Mouse (Mus musculus) CD8-positive naive resting alpha-beta T cell, adult 2 months (primary cell): ENCODE results near the gene Adssl1.
A peak's percentile ranks its signal among the peaks of the same experiment; 100 is the strongest.

Source experiments
- DNase-seq, 2 experiments: peaks; one replicate each; pipeline ENCODE4 v3.0.0; 2022; ENCODE audit warnings: low read depth in 2 of 2, low spot score in 2 of 2

Gene Adssl1

DNA sequence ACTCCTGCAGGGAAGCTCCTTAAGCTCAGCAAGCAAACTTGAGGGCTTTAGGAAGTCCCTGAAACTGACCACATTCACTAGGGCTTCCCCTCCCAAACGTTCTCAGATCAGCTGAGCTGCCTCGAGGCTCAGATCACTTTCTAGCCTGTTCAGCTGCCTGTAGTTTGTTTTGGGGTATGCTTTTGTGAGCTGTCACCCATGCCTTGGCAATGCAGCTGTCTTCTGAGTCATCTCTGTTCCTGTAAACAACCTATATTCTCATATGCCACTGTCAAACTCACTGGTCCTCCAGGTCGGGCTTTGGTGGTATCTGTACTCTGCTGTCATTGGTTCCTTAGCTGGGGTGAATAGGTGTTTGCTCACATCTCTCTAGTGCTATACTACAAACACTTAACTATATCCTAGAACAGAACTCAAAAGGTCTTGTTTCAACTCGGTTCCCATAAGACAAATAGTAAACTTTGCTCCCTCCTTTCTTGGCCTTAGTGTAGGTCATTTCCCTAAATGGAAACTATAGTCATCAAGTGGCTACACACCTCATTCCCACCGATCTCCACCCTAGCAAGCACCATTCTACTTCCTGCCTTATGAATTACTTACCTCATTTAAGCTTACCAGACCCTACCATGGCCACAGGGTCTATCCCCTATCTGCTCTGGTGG, 32.1 kb downstream of the Adssl1 start:
- no peak for DNase-seq

DNA sequence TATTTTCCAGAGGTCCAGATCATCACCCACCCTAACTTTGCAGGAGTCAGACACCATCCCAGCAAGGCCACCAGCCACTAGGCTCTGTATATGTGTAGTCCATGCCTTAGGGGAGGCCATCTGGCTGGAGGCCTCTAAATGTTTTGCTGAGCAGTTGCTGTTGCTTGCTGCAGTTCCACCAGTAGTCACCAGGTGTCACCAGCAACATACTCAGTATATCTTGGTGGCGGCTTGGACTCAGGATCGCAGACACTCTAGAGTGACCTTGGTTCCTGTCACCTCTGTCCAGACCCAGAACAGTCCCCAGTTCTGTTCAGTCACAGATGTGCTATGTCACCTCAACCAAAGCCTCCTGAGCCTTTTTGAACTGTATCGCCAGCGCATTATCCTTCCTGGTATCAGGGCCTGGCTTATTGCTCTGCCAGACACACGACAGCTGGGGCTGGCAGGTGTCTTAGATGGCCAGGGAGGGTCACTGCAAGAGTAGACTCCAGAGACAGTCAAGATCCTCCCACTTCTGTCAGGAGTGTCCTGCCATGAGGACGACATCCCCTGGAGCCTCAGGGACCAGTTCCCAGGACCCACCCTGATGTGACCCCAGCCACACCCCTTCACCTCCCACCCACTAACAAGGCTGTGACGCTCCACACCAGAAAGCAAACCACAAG, 33.4 kb downstream of the Adssl1 start:
- DNase-seq: peak; percentile 64 to 74

DNA sequence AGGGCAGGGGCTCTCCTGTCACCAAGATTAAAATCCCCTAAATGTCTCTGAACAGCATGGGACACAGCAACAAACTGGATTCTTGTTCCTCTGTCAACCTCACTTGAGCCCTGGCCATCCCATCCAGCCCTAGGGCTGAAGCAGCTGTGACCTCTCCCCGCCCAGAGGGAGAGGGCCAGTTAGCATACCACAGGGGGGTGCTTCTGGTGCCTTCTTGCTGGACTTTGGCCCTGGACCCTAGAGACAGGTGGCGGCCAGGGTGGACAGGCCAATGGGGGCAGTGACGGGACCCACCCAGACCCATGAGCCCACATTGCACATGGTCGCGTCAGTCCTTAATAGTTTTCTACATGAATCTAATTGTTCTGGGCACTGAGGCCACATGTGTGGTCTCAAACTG, 34.2 kb downstream of the Adssl1 start:
- DNase-seq: no peak

DNA sequence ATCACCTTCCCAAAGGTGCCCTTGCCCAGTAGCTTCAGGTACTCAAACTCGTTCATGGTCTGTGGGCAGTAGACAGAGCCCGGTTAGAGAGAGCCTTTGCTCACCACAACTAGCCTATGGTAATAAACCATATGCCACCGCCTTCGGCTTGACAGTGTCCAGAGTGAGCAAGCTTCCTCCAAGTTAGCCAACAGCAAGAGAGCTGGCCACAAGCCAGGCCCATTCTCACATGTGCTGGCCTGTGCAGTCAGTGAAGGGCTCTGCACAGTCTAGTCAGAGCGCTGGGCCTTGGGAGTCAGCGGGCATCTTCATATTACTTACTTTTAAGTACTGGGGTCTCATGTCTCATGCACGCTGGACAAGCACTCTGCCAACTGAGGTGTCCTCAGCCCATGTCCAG, 38.8 kb downstream of the Adssl1 start:
- DNase-seq: no peak

DNA sequence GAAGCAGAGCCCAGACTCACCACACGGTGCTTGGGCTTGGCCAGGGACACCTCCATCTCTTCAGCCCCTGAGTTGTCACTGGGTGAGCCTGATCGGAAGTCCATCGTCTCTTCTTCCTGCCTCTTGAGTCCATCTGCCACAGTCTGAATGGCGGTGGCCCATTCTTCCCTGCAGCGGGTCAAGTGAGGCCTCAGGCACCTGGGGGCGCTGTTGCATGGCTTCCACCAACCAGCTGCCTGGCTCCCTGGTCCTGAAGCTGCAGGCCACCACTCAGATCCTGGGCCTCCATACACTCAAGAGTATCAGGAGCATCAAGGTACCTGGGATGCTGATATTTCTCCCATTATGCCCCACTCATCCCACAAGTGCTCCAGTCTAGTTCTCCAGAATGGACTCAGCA, 39.3 kb downstream of the Adssl1 start:
- peak; percentile 53 to 55 for DNase-seq

DNA sequence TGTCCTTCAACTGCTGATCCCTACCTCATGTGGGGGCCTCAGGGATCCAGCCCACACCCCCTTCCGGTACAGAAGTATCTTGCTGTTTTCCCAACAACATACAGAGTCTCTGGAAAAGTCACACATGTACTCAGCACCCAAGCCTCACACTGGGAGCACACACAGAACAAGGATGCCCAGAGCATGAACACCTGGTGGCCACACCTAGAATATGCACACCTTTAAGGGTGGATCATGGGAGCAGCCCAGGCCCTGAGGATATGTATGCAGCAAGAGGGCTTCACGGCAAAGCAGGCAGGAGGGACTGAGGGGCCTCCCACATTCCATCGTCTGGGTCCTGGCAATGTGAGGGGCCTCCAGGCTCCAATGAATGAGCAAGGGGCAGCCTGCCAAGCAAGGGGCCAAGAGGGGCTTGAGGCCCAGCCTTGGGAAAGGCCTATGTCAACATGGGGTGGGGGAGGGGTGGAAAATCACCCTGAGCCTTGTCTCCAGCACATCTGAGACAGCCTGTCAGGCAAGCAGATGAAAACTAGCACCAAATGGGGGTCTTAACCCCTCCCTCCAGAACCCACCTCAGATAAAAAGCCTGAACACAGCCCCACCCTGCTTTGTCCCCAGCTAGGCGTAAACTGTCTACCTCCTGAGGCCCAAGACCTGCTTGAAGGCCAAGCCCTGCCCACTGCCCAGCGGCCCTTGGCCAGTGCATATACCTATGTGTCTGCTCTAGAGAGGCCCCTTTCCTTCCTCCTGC, 40.9 kb downstream of the Adssl1 start:
- DNase-seq: no peak

DNA sequence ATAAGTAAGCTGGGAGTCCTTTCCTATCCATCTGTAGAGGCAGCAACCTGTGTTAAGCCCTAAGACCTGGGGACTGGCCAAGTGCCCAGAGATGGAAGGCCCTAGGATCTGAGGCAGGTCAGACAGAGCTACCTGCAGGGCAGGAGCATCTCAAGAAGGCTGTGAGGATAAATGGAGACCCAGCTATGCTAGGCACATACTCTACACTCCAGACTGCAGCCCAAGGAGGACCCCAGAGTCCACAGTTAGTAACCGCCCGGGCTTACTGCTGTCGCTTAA, 41.4 kb downstream of the Adssl1 start:
- no peak for DNase-seq

DNA sequence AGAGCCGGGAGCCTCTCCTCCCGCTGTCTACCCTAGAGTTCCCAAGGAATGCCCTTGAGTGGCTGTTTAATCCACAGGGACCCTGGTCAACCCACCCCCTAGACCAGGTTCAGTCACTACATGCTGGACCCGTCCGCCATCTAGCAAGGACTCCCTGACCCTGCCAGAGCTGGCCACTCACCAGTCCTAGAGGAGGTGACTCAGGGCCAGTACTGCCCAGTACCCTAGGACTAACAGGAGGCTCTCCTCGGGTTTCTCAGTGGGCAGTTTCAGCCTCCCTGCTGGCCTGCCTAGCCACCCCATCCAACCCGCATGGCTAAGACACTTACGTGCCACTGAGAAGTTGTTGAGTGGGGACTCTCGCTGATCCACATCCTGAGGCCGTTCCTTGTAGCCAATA, 42.0 kb downstream of the Adssl1 start:
- DNase-seq: no peak

DNA sequence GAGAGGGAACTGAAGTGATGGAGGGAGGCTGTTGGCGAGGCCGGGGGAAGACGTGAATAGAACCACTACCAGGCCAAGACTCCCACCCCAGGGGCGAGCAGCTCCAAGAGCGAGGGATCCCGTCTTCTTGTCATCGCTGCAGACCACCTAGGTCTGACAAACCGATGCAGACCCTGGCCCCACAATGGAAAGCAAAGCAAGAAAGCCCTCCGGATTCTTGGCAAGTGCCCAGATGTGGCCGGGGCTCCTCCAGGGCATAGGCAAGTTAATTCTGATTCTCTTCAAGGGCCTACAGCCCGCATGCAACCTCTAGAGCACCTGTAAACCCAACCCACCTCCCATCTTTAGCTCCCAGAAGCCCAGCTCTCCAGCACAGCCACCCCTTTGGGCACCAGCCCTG, 43.5 kb downstream of the Adssl1 start:
- no peak for DNase-seq

DNA sequence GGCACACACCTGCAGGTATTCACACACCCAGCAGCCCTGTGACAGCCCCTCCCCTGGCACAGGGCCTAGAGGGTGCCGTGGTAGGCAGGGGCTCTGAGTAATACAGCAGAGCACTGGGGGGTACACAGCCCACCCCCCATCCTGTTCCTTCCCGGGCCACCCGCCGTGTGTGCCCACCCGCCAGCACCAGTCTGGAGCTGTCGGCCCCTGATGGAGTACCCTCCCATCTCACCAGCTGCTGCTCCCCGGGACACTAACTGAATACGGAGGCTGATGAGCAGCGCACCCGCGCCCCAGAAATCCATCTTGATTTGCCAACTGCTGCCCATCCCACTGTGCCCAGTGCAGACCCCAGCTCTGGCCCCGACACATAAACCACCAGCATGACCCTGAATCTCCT, 43.9 kb downstream of the Adssl1 start:
- no peak for DNase-seq

DNA sequence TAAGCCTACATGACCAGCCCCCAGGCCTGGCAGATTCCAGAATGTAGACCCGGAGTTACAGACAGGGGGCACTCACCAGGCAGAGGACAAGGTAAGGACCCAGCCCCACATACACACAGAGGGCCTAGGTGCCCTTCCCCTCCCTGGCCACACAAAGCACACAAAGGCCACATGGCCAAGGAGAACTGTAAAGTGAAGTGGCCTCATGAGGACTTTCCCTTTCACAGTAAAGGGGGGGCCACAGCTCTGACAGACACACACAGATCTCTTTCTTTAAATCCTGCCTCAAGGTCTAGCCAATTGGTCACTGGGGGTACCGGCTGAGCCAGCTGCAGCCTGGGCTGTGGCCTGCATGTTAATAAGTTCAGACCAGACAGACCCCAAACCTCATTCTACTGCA, 44.3 kb downstream of the Adssl1 start:
- DNase-seq: no peak

DNA sequence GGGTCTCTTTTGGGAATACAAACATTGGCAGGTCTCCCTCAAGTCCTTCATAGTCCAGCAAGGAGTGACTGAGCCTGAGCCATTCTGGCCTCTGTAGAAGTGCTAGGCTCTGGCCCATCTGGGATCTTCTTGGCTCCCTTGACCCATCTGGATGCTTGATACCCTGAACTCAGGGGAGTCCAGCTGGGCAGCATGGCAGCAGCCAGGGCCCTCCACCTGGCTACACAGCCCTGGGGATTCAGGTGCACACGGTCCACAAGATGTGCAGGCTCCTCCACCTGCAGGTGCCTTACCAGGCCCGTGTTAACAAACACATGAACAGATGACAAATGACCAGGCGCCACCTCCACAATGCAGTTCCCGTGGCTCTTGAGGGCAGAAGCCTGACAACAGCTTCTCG, 44.8 kb downstream of the Adssl1 start:
- no peak for DNase-seq

DNA sequence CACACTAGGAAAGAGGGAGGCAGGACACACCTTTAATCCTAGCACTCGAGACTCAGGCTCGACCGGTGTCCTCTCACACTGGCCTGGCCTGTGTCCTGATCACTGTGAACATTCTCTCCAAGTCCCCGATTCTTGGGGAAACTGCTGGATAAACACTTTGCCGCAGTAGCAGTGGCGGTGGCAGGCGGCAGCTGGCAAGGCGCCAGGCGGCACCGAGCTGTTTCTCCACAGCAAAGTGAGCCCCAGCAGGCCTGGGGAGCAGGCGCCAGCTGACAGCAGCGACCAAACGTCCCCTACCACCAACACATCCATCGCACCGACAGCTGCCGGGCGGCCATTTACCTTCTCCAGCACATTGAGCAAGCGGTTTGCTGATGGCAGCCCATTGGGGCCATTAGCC, 45.6 kb downstream of the Adssl1 start:
- DNase-seq: no peak

DNA sequence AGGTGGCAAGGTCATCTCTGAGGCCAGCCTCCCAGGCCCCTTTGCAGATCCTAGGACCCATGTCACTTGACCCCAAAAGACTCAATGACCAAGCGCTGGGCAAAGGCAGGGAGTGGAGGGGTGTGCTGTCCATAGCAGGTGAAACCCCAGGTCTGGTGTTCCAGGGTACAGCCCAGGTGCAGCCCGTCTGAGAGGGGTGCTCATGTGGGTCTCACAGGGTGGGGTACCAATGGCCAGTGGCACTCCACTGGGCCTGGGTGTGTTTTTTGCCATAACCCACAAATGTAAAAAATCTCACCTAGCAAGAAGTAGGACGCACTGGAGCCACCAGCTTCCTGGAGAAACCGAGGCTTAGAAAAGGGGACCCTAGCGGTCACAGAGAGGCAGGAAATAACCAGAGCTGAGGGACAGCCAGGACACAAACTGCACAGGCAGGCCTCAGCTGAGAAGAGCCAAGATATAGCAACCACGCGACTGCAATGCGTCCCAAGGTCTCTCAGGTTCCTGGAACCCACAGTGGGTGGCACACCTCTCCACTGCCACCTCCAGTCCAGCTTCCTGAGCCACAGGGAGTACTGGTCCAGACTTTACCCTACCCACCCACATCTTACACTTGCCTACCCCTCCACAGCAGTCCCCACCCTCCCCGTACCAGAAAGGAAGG, 46.2 kb downstream of the Adssl1 start:
- DNase-seq: no peak

DNA sequence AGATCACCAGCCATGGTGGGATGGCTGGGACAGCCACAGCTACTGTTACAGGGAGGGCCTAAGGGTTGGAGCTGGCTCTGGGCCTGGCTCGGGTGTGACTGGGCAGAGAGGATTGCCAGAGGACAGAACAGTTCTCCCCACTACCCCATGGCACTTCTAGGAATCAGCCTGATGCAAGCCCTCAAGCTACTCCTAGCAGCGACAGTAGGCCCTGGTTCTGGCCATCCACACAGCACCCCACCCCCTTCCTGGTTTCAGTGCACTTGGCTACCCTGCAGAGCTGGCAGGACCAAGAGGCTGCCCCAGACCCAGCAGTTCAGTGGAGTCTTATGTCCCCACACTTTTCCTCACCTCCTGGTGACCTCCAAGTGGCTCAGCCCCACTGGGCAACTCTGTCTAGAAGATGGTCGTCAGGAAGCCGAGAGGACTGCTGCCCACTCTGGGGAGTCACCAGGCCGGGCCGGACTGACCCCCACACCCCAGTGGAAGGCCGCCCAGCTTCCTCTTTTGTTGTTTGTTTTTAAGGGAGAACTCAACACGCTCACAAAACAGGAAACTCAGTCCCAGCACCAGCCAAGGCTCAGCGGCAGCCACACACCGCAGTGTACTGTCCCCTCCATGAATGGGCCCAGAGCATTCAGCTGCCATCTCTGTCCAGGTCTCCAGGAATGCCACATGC, 47.9 kb downstream of the Adssl1 start:
- no peak for DNase-seq

DNA sequence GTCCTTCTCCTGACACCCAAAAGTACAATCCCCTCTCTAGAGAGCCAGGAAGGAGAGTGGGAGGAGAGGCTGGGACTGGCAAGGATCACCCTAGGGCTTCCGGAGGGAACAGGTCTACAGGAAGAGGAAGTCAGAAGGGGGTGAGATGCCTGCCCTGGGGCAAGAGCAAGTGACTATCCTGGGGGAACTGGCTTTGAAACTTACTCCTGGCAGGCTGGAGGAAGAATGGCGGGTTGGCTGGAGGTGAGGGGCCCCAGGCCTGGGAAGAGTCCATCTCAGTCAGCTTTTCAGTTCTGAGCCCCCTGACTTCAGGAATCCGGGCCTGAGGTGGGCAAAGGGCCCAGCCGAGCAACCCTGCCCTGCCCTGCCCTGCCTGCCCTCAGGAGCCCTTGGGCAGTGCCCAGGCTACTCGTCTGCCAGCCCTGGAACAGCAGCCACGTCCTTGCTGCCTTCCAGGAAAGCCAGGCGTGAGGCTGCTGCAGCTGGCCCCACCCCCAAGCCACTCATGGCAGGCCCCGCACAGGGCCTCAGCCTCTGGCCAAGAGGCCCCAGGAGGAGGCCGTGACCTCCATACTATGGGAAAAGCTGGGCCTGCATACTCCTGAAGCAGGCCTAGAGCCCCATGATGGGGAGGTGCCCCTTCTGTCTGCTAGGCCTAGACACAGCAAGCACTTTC, 51.0 kb downstream of the Adssl1 start:
- DNase-seq: no peak

DNA sequence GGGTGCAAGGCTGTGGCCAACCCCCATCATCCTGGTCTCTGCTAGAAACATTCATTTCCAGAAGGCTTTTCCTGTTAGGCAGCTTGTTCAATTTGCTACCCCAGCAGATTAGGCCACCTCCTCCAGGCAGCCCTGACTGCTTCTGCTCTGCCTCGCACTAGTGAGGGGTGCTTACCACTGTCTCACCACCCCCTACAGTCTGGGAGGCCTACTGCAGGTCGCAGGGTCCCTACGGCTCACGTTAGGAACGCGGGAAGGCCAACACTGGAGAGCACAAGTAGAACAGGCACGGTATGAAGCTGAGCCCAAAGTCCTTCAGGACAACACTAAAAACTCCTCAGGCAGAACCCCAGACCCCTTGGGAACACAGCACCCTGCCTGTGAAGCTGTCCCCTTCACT, 52.0 kb downstream of the Adssl1 start:
- no peak for DNase-seq

DNA sequence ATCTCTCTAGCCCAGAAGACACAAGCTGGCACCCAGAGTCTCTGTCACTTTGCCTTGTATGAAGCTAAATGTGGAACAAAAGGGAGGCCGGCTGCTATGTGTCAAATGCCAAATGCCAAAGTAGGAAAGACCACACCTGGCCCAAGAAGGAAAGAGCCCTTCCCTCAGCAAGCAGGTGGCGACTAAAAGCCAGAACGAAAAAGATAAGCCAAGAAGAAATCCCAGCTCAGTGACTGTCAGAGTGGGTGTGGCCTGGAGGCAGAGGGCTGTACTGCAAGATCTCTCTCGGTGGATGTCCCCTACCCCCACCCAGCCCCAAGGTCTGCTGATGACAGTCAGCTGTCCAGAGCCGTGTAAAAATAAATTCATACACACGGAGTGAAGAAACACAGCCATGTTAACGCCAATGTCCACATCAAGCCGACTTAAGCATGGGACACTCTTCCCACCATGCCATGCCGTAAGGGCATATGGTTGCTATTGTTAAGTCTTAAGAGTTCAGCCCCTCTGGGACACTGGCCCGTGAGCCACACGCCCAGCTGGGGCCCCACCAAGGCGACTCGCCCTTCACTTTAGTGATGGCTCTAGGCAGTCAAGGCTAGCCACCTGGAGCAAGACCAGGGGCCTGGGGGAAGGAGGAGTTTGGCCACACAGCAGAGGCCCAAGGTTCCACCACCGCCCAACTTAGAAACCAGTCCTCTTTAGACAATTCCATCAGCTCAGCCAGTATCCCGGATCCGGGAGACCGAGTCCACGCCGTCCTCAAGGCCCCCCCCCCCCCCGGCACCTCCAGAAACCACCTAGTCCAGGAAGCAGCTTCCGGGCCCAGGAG, 53.1 kb downstream of the Adssl1 start:
- DNase-seq: peak in 1 of 2 experiments; percentile 21

DNA sequence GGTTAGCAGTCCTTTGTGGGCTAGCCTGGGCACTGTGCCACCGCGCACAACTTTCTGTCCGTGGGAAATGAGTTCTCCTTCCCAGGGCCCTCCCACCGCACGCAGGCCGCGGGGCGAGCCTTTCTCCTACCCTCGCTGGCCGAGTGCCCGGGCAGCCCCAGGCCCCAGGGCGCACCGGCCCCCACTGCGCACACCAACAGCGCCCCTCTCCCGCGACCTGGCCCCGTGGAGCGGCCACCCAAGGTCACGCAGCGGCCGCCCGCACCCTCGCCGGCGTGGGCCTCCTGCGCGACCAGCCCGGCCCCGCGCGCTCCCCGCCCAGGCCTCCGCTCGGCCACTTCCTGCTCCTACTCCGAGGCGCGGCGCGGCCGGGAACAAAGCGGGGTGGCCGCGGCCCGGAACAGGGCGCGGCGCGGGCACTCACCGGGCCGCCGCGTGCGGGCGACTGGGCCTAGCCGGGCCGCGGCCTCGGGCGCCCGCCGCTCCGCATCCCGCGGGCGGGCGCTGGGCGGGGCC, 53.8 kb downstream of the Adssl1 start:
- DNase-seq: no peak
